Mouse (Mus musculus) embryonic facial prominence, embryonic 11.5 days (tissue): ENCODE results near the gene Cers6. TPM values are rescaled to one million over a fixed set of nuclear protein-coding genes. Genes with fewer than 3 reads are reported as not detected.
A peak's percentile ranks its signal among the peaks of the same experiment; 100 is the strongest.

Experiments used
- ATAC-seq: fragments of 200-750 bp; cut with Nextera tagmentation; replicated peaks from 2 replicates; pipeline ENCODE4 v1.8.0; 2017; ENCODE audit warnings: low read depth; ENCODE audit not compliant: insufficient number of reproducible peaks, low FRiP score, low TSS enrichment
- DNase-seq: peaks from one replicate; pipeline ENCODE4 v3.0.0-alpha.2; 2015; ENCODE audit warnings: low spot score
- H3K27ac ChIP-seq: fragments of 300-500 bp; sonication (generic); replicated peaks from 2 replicates; pipeline ENCODE4 v1.5.1; 2014; ENCODE audit warnings: mild to moderate bottlenecking, low read depth, low read length, control low read depth
- H3K27me3 ChIP-seq: fragments of 300-500 bp; sonication (generic); 2 replicates; pipeline ENCODE4 v1.6.1; 2014; ENCODE audit warnings: mild to moderate bottlenecking, low read length, moderate library complexity, mixed read lengths; ENCODE audit not compliant: control insufficient read depth, insufficient read depth
- H3K36me3 ChIP-seq: fragments of 300-500 bp; sonication (generic); replicated peaks from 2 replicates; pipeline ENCODE4 v1.6.1; 2014; ENCODE audit warnings: low read depth, mild to moderate bottlenecking, low read length, moderate library complexity, mixed read lengths; ENCODE audit not compliant: control insufficient read depth, insufficient read depth
- H3K4me1 ChIP-seq: fragments of 300-500 bp; sonication (generic); 2 replicates; pipeline ENCODE4 v1.6.1; 2014; ENCODE audit warnings: low read length, mixed read lengths; ENCODE audit not compliant: control insufficient read depth, insufficient read depth
- H3K4me2 ChIP-seq: fragments of 300-500 bp; sonication (generic); 2 replicates; pipeline ENCODE4 v1.6.1; 2014; ENCODE audit warnings: low read depth, mild to moderate bottlenecking, control low read depth, low read length, moderate library complexity
- H3K4me3 ChIP-seq: fragments of 300-500 bp; sonication (generic); 2 replicates; pipeline ENCODE4 v1.5.1; 2014; ENCODE audit warnings: low read depth, low read length, control low read depth
- H3K9ac ChIP-seq: fragments of 300-500 bp; sonication (generic); replicated peaks from 2 replicates; pipeline ENCODE4 v1.6.1; 2014; ENCODE audit warnings: mild to moderate bottlenecking, control low read depth, low read length
- H3K9me3 ChIP-seq: fragments of 300-500 bp; sonication (generic); replicated peaks from 2 replicates; pipeline ENCODE4 v1.6.1; 2016; ENCODE audit warnings: mild to moderate bottlenecking, low read length, inconsistent platforms, mixed read lengths; ENCODE audit not compliant: control insufficient read depth
- WGBS: fragments of 180-500 bp; shearing (Covaris S2); extraction: QIAGEN DNeasy Blood & Tissue Kit; methylation state at CpG from one replicate; pipeline ENCODE4 v1.1.7; 2014; 5-methylcytosine and 5-hydroxymethylcytosine counted together
- polyA plus RNA-seq: library from polyadenylated mRNA; unstranded; fragments of >200 nt; fragmentation: Nextera tagmentation; extraction: Ambion mirVana; gene quantifications from 2 replicates; pipeline ENCODE4 v1.2.1, GENCODE M21; 2014

The Cers6 gene
- polyA plus RNA-seq, 1 experiment from 2014 or later, result 33.6 TPM

- H3K4me1 ChIP-seq, result no peaks in the 10 kb centered on the region
- DNase-seq, result no peak
- WGBS, result 71% methylated on average over 4 of the region's 4 CpGs
Observed at GRCm38 (mm10) chr2:68932240-68932639, 71.0 kb downstream of the Cers6 start.

GRCm38 (mm10) chr2:68932656-68933055 lies 71.4 kb downstream of the Cers6 start:
- H3K4me2 ChIP-seq, result no peak overlapping the region
- no peaks in the 10 kb centered on the region for H3K9me3 ChIP-seq
- H3K36me3 ChIP-seq, result no peaks in the 10 kb centered on the region
- H3K27me3 ChIP-seq, result no peaks in the 10 kb centered on the region
- no peak overlapping the region for H3K9ac ChIP-seq
- WGBS, result 82% methylated on average over 4 of the region's 4 CpGs
- no peak overlapping the region for H3K4me3 ChIP-seq
- no peak overlapping the region for H3K27ac ChIP-seq
- no peaks in the 10 kb centered on the region for H3K4me1 ChIP-seq
- DNase-seq (no peak), ATAC-seq (no peak)

More at GRCm38 (mm10) chr2:68932240-68932639, 71.0 kb downstream of the Cers6 start:
- H3K27me3 ChIP-seq, result no peaks in the 10 kb centered on the region
- H3K9ac ChIP-seq, result no peak overlapping the region
- no peak overlapping the region for H3K4me3 ChIP-seq
- H3K4me2 ChIP-seq, result no peak overlapping the region
- H3K36me3 ChIP-seq, result no peaks in the 10 kb centered on the region
- no peaks in the 10 kb centered on the region for H3K9me3 ChIP-seq
- no peak for ATAC-seq
- H3K27ac ChIP-seq, result no peak overlapping the region

GRCm38 (mm10) chr2:68934651-68935050 lies 73.4 kb downstream of the Cers6 start:
- Histone ChIP-seq H3K4me1 (no peaks in the 10 kb centered on the region), H3K27me3 (no peaks in the 10 kb centered on the region), H3K4me2 (no peak overlapping the region), H3K4me3 (no peak overlapping the region), H3K9me3 (no peaks in the 10 kb centered on the region), H3K36me3 (no peaks in the 10 kb centered on the region), H3K27ac (no peak overlapping the region), H3K9ac (no peak overlapping the region)
- DNase-seq (no peak), ATAC-seq (0 out of 2 replicates have a peak, but pooled peaks have one; percentile 44)
- 85% methylated on average over 6 of the region's 6 CpGs for WGBS

- Histone ChIP-seq H3K27ac (no peak overlapping the region), H3K4me1 (no peaks in the 10 kb centered on the region), H3K9ac (no peak overlapping the region), H3K4me3 (no peak overlapping the region), H3K4me2 (no peak overlapping the region), H3K36me3 (no peaks in the 10 kb centered on the region), H3K9me3 (no peaks in the 10 kb centered on the region), H3K27me3 (no peaks in the 10 kb centered on the region)
- DNase-seq (no peak), ATAC-seq (no peak)
- WGBS, result 84% methylated on average over 2 of the region's 2 CpGs
Observed at GRCm38 (mm10) chr2:68935721-68936294, 74.6 kb downstream of the Cers6 start.

- Histone ChIP-seq H3K27ac (no peak overlapping the region), H3K9ac (no peak overlapping the region), H3K4me1 (no peaks in the 10 kb centered on the region), H3K36me3 (no peaks in the 10 kb centered on the region), H3K4me2 (no peak overlapping the region), H3K9me3 (no peaks in the 10 kb centered on the region), H3K4me3 (no peak overlapping the region), H3K27me3 (no peaks in the 10 kb centered on the region)
- no peak for DNase-seq
- 92% methylated on average over 4 of the region's 4 CpGs for WGBS
- no peak for ATAC-seq
Observed at GRCm38 (mm10) chr2:68936773-68937172, 75.5 kb downstream of the Cers6 start.

GRCm38 (mm10) chr2:68937833-68938232 lies 76.6 kb downstream of the Cers6 start:
- 90% methylated on average over 3 of the region's 3 CpGs for WGBS
- no peak for ATAC-seq
- no peaks in the 10 kb centered on the region for H3K36me3 ChIP-seq
- H3K4me3 ChIP-seq, result no peak overlapping the region
- no peaks in the 10 kb centered on the region for H3K27me3 ChIP-seq
- no peak for DNase-seq
- no peak overlapping the region for H3K9ac ChIP-seq
- H3K4me1 ChIP-seq, result no peaks in the 10 kb centered on the region
- H3K9me3 ChIP-seq, result no peaks in the 10 kb centered on the region
- no peak overlapping the region for H3K27ac ChIP-seq
- H3K4me2 ChIP-seq, result no peak overlapping the region

GRCm38 (mm10) chr2:68944898-68945297 lies 83.7 kb downstream of the Cers6 start:
- no peaks in the 10 kb centered on the region for H3K27me3 ChIP-seq
- no peak overlapping the region for H3K4me3 ChIP-seq
- ATAC-seq, result no peak
- no peak overlapping the region for H3K27ac ChIP-seq
- H3K9me3 ChIP-seq, result no peaks in the 10 kb centered on the region
- 56% methylated on average over 2 of the region's 2 CpGs for WGBS
- H3K4me1 ChIP-seq, result no peaks in the 10 kb centered on the region
- no peak for DNase-seq
- no peaks in the 10 kb centered on the region for H3K36me3 ChIP-seq
- no peak overlapping the region for H3K4me2 ChIP-seq
- no peak overlapping the region for H3K9ac ChIP-seq

GRCm38 (mm10) chr2:68945976-68946375 lies 84.7 kb downstream of the Cers6 start:
- Histone ChIP-seq H3K36me3 (no peaks in the 10 kb centered on the region), H3K4me1 (no peaks in the 10 kb centered on the region), H3K4me3 (no peak overlapping the region), H3K9ac (no peak overlapping the region), H3K4me2 (no peak overlapping the region), H3K9me3 (no peaks in the 10 kb centered on the region), H3K27me3 (no peaks in the 10 kb centered on the region), H3K27ac (no peak overlapping the region)
- WGBS, result 40% methylated on average over 2 of the region's 2 CpGs
- ATAC-seq, result no peak
- DNase-seq, result no peak
